Mouse (Mus musculus): ENCODE measurements around the gene Brms1. TPM values are rescaled to one million over a fixed set of nuclear protein-coding genes. Genes with fewer than 3 reads are reported as not detected.
"Not testable (repeated sequence)": the region's sequence is repeated elsewhere in the genome, so short reads cannot be mapped to it uniquely, and the experiment has no call there.

The Brms1 gene
- total RNA-seq, 1 experiment from 2014 or later, result 34.6 TPM

DNA sequence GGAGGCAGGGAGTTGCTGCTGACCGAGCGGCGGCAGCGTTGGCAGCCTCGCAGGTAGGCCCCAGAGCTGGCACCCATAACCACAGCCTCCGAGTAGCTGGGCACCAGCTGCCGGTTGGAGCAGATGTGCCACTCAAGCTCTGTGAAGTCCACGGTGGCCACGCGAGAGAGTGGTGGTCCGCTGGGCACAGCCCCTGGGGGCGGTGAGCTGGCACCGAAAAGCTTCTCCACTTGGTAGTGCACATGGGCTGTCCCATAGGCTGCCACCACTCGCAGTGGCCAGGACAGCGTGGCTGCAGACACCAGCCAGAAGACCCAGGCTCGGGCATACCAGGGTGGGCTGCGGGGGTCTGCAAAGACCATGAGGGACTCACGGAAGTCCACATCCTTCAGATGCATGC is 40.9 kb downstream of the Brms1 start:
- no peak for ATAC-seq (ENCODE audit: extremely low read depth, insufficient number of reproducible peaks, low FRiP score, poor library complexity, severe bottlenecking)

DNA sequence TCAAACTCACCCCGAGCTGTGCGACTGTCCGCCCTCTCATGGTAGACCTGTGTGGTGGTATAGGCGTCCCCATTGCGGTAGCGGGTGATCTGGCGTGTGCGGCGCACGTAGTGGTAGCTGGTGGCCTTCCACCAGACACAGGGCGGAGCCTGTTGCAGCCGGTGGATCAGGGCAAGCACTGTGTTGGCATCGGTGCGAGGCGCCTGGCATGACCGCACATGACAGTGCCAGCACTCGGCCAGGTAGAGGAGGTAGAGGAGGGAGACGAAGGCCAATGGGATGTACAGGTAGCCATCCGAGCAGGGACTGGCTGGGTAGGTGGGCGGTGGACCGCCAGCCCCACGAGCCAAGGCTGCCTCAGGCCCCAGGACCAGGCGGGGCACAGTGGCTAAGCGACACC is 41.4 kb downstream of the Brms1 start:
- ATAC-seq (ENCODE audit: extremely low read depth, insufficient number of reproducible peaks, low FRiP score, poor library complexity, severe bottlenecking), result no peak

GRCm38 (mm10) chr19:5083961-5084833 is 43.0 kb downstream of the Brms1 start:
- no peak for ATAC-seq (ENCODE audit: extremely low read depth, insufficient number of reproducible peaks, low FRiP score, poor library complexity, severe bottlenecking)

GRCm38 (mm10) chr19:5084834-5085144 is 43.6 kb downstream of the Brms1 start:
- no peak for ATAC-seq (ENCODE audit: extremely low read depth, insufficient number of reproducible peaks, low FRiP score, poor library complexity, severe bottlenecking)

- ATAC-seq (ENCODE audit: extremely low read depth, insufficient number of reproducible peaks, low FRiP score, poor library complexity, severe bottlenecking), result no peak
Measured at GRCm38 (mm10) chr19:5085145-5085863, 44.1 kb downstream of the Brms1 start, which contains the start of gene Tmem151a. Gene Tmem151a (minus strand): TSS chr19:5085531.

GRCm38 (mm10) chr19:5086533-5086932 is 45.4 kb downstream of the Brms1 start:
- ATAC-seq (ENCODE audit: extremely low read depth, insufficient number of reproducible peaks, low FRiP score, poor library complexity, severe bottlenecking), result not testable (repeated sequence)

GRCm38 (mm10) chr19:5087884-5088728 is 47.0 kb downstream of the Brms1 start, which contains the start of gene Yif1a:
Gene Yif1a (plus strand): TSS chr19:5088538.
- ATAC-seq (ENCODE audit: extremely low read depth, insufficient number of reproducible peaks, low FRiP score, poor library complexity, severe bottlenecking), result peak; percentile 84

- no peak for ATAC-seq (ENCODE audit: extremely low read depth, insufficient number of reproducible peaks, low FRiP score, poor library complexity, severe bottlenecking)
Measured at GRCm38 (mm10) chr19:5089324-5089723, 48.2 kb downstream of the Brms1 start.

- ATAC-seq (ENCODE audit: extremely low read depth, insufficient number of reproducible peaks, low FRiP score, poor library complexity, severe bottlenecking), result no peak
Measured at GRCm38 (mm10) chr19:5092083-5092482, 50.9 kb downstream of the Brms1 start.

- ATAC-seq (ENCODE audit: extremely low read depth, insufficient number of reproducible peaks, low FRiP score, poor library complexity, severe bottlenecking), result no peak
Measured at GRCm38 (mm10) chr19:5093481-5094242, 52.5 kb downstream of the Brms1 start.

DNA sequence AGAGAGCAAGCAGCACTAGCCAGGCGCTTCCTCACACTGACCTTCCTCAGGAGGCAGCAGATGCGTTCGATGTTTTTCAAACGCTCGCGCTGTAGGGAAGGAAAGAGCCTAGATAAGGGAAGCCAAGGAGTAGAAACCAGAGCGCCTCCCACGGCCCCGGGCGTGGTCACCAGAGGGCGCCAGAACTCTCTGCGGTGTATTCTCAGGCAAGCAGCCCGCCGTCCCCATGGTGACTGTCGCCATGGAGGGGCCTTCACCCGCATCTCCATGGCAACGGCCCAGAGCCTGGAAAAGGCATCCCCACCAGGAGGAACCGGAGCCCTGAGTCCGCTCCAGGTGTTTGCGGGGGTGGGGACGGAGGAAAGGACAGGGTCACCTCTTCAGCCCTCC is 53.1 kb downstream of the Brms1 start:
- peak; percentile 57 for ATAC-seq (ENCODE audit: extremely low read depth, insufficient number of reproducible peaks, low FRiP score, poor library complexity, severe bottlenecking)

DNA sequence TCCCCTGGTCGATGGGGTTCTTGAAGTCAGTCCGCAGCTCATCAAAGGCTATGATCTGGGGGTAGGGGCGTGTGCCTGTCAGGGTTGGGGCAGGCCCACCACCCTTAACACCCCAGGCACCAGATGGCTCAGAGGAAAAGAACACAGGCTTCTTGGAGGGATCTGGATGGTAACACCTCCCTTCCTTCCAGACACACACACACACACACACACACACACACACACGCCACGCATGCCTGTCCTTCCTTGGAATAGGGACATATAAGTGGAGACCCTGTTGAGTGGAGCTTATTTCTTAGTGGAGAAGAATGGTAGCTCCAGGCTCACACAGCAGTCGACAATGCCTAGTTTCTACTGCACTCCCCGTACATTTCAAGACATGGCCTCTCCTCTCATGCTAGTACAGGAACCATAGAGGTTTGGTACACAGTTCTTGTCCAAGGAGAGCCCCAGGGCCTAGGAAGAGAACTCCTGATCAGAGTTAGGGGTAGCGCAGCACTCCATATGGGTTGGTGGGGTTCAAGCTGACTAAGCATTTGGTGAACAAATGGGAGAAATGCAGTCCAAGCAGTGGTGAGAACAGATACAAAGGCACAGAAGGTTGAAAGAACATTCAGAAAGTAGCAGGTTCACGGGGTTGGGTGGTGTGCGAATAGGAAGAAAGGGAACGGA is 53.7 kb downstream of the Brms1 start:
- no peak for ATAC-seq (ENCODE audit: extremely low read depth, insufficient number of reproducible peaks, low FRiP score, poor library complexity, severe bottlenecking)

- no peak for ATAC-seq (ENCODE audit: extremely low read depth, insufficient number of reproducible peaks, low FRiP score, poor library complexity, severe bottlenecking)
Measured at GRCm38 (mm10) chr19:5095887-5096474, 54.8 kb downstream of the Brms1 start.

- ATAC-seq (ENCODE audit: extremely low read depth, insufficient number of reproducible peaks, low FRiP score, poor library complexity, severe bottlenecking), result no peak
Measured at GRCm38 (mm10) chr19:5097521-5098362, 56.6 kb downstream of the Brms1 start.

GRCm38 (mm10) chr19:5098363-5099143 is 57.4 kb downstream of the Brms1 start, which contains the start of gene Cnih2:
Gene Cnih2 (minus strand): TSS chr19:5098521.
- no peak for ATAC-seq (ENCODE audit: extremely low read depth, insufficient number of reproducible peaks, low FRiP score, poor library complexity, severe bottlenecking)
